8 mouse cellular contexts compared by ENCODE assay signal in the genomic region with DNA sequence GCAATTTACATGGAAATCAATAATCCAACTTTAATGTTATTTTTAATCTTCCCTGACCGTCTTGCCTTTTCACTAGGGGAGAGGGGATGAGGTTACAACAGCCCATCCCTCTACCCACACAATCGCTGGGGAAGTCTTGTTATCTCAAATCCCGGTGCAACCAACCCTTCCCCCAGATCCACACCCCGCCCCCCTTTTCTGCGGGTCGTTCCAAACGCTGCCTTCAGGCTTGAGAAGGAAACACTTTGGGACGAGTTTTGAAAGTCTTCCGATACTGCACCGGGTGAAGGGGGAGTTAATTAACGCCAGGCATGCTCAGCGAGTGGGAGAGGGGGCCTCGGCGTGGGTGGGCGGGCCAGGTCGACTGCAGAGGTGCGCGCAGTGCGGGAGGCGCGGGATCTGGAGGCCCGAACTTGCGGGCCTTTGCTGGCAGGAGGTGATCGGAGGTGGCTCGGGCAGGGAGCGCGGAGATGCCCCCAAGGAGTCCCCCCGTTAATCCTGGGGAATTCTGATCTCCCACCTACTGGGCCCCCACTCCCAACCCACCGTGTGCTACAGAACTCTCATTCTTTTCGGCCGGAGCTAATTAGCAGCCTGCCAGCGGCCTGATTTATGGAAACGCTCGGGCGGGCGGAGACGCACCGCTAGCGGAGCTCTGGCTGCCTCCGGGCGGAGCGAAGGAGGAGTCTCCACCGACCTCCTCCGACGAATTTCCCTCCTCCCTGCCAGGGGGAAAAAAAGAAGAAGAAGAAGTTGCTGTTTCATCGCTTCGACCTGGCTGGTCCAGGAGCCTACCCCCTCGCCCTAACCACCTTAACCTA. TPM values are rescaled to one million over a fixed set of nuclear protein-coding genes. Genes with fewer than 3 reads are reported as not detected.
A peak's percentile ranks its signal among the peaks of the same experiment; 100 is the strongest.
DNase-seq lines count a peak whose midpoint lies in the region; ATAC-seq and TF ChIP-seq lines count a peak whose summit lies in the region.

No protein-coding gene starts in this region.

- intact Hi-C loops in heart, adult 2 months (cut with DNase I), result loop anchor here (5.0 to 10.0 kb wide), 4 partner anchors 36 to 1357 kb away; a partner anchor contains a TSS
- intact Hi-C loops in heart, postnatal 25 days (cut with DNase I), result loop anchor here (10.0 kb wide), 1 partner anchor 517 kb away; no protein-coding TSS in a partner anchor

- 1% methylated on average over 48 of the region's 48 CpGs for WGBS in heart, adult 2 months
- under 1% methylated on average over 48 of the region's 48 CpGs for WGBS in embryonic facial prominence, embryonic 13.5 days
- under 1% methylated on average over 45 of the region's 48 CpGs for WGBS in hindbrain, embryonic 14.5 days
- WGBS in liver, adult 2 months, result 3% methylated on average over 48 of the region's 48 CpGs

- peak overlapping the region; percentile 73 for H3K4me2 ChIP-seq in embryonic facial prominence, embryonic 13.5 days
- peak overlapping the region; percentile 48 for H3K4me2 ChIP-seq in hindbrain, embryonic 14.5 days (replicated peaks)
- H3K4me2 ChIP-seq in myocyte (ENCODE audit: low read depth), result peak overlapping the region; percentile 75

- TF ChIP-seq EP300 in heart, adult 2 months (IDR thresholded peaks at IDR 0.05; ENCODE audit: insufficient read depth, low read depth, low read length), result no peak

- H3K27ac ChIP-seq in heart, adult 2 months, result no peak overlapping the region
- H3K27ac ChIP-seq in embryonic facial prominence, embryonic 13.5 days, result no peak overlapping the region
- H3K27ac ChIP-seq in hindbrain, embryonic 14.5 days, result peak overlapping the region; percentile 77
- H3K27ac ChIP-seq in liver, adult 2 months (replicated peaks; ENCODE audit: insufficient read depth, low read depth, low read length), result no peak overlapping the region

- peak overlapping the region; percentile 62 for H3ac ChIP-seq in myocyte (ENCODE audit: control insufficient read depth, insufficient read length)

- peak overlapping the region; percentile 40 for H3K9ac ChIP-seq in heart, adult 2 months (ENCODE audit: low read depth, low read length)
- H3K9ac ChIP-seq in embryonic facial prominence, embryonic 13.5 days, result peak overlapping the region; percentile 55; the same call in 1 of the 2 replicates
- peak overlapping the region; percentile 37 for H3K9ac ChIP-seq in hindbrain, embryonic 14.5 days
- peak overlapping the region; percentile 46 for H3K9ac ChIP-seq in liver, adult 2 months (ENCODE audit: low read depth, low read length)

- TF ChIP-seq CTCF in heart, adult 2 months (IDR thresholded peaks at IDR 0.05), result no peak
- TF ChIP-seq CTCF in liver, adult 2 months (IDR thresholded peaks at IDR 0.05; ENCODE audit: low read depth, low read length), result no peak

- ATAC-seq in embryonic facial prominence, embryonic 13.5 days (ENCODE audit: insufficient number of reproducible peaks, insufficient read depth, low FRiP score, low TSS enrichment, low read depth), result peak; percentile 53; the same call in 1 of the 2 replicates
- peak; percentile 44 for ATAC-seq in hindbrain, embryonic 14.5 days (ENCODE audit: low FRiP score)

- H3K79me2 ChIP-seq in heart, adult 2 months (replicated peaks; ENCODE audit: control insufficient read depth, insufficient read depth, low read length), result no peaks in the 10 kb centered on the region
- H3K79me2 ChIP-seq in liver, adult 2 months (ENCODE audit: control insufficient read depth, insufficient read depth, low read length), result no peaks in the 10 kb centered on the region; the same call in 1 of the 2 replicates
- H3K79me2 ChIP-seq in myocyte (ENCODE audit: control insufficient read depth, insufficient read depth), result no peaks in the 10 kb centered on the region

- no peaks in the 10 kb centered on the region for H3K4me1 ChIP-seq in heart, adult 2 months (ENCODE audit: control insufficient read depth, insufficient read depth, low read length)
- H3K4me1 ChIP-seq in embryonic facial prominence, embryonic 13.5 days, result peaks cover 22% of the 10 kb centered on the region
- H3K4me1 ChIP-seq in hindbrain, embryonic 14.5 days (replicated peaks; ENCODE audit: control insufficient read depth, insufficient read depth, low read length), result no peaks in the 10 kb centered on the region; the same call in 1 of the 2 replicates
- 0 out of 2 replicates have a peak, but pooled peaks cover 3% of the 10 kb centered on the region for H3K4me1 ChIP-seq in liver, adult 2 months (ENCODE audit: control insufficient read depth, insufficient read depth, low read length)

- DNase-seq in heart, adult 2 months, result peak; percentile 50 to 62
- DNase-seq in heart, postnatal 25 days (ENCODE audit: low spot score), result no peak
- peak; percentile 73 for DNase-seq in hindbrain, embryonic 14.5 days (ENCODE audit: low spot score)
- DNase-seq in liver, adult 2 months (ENCODE audit: extremely low read depth, low read depth, low spot score), result no peak
- no peak for DNase-seq in B cell, adult 2 months
- no peak for DNase-seq in left cerebral cortex, adult 9 months (ENCODE audit: low spot score in 2 of 2)

- peak overlapping the region; percentile 50 for H3K4me3 ChIP-seq in heart, adult 2 months
- peak overlapping the region; percentile 41 for H3K4me3 ChIP-seq in embryonic facial prominence, embryonic 13.5 days
- H3K4me3 ChIP-seq in hindbrain, embryonic 14.5 days (replicated peaks; ENCODE audit: low read length), result peak overlapping the region; percentile 30
- H3K4me3 ChIP-seq in liver, adult 2 months (ENCODE audit: insufficient read depth, low read depth, low read length), result peak overlapping the region; percentile 62
- peak overlapping the region; percentile 37 for H3K4me3 ChIP-seq in myocyte

- no peaks in the 10 kb centered on the region for H3K9me3 ChIP-seq in embryonic facial prominence, embryonic 13.5 days
- no peaks in the 10 kb centered on the region for H3K9me3 ChIP-seq in hindbrain, embryonic 14.5 days (ENCODE audit: control insufficient read depth, low read length)

- no peaks in the 10 kb centered on the region for H3K36me3 ChIP-seq in heart, adult 2 months (ENCODE audit: control insufficient read depth, insufficient read depth, low read length)
- no peaks in the 10 kb centered on the region for H3K36me3 ChIP-seq in embryonic facial prominence, embryonic 13.5 days
- H3K36me3 ChIP-seq in hindbrain, embryonic 14.5 days (replicated peaks; ENCODE audit: control insufficient read depth, insufficient read depth), result no peaks in the 10 kb centered on the region
- H3K36me3 ChIP-seq in liver, adult 2 months (ENCODE audit: control insufficient read depth, insufficient read depth, low read length), result no peaks in the 10 kb centered on the region
- H3K36me3 ChIP-seq in myocyte (ENCODE audit: control insufficient read depth, insufficient read depth), result no peaks in the 10 kb centered on the region

- TF ChIP-seq POLR2A in heart, adult 2 months (IDR thresholded peaks at IDR 0.05; ENCODE audit: insufficient read depth, low read depth, low read length), result no peak
- TF ChIP-seq POLR2A in liver, adult 2 months (IDR thresholded peaks at IDR 0.05; ENCODE audit: extremely low read depth, insufficient read depth, low read length), result no peak
- peak; percentile 26 for TF ChIP-seq POLR2A in myocyte (IDR thresholded peaks at IDR 0.05; ENCODE audit: insufficient read length, low read depth)

- H3K27me3 ChIP-seq in heart, adult 2 months (ENCODE audit: control insufficient read depth, insufficient read depth, low read length), result peaks cover 12% of the 10 kb centered on the region
- H3K27me3 ChIP-seq in embryonic facial prominence, embryonic 13.5 days, result peaks cover 97% of the 10 kb centered on the region
- H3K27me3 ChIP-seq in hindbrain, embryonic 14.5 days (ENCODE audit: control insufficient read depth, insufficient read depth, low read length), result peaks cover 90% of the 10 kb centered on the region
- H3K27me3 ChIP-seq in liver, adult 2 months (ENCODE audit: control insufficient read depth, insufficient read depth, low read length), result peaks cover 20% of the 10 kb centered on the region; the same call in 1 of the 2 replicates
- no peaks in the 10 kb centered on the region for H3K27me3 ChIP-seq in myocyte (ENCODE audit: control insufficient read depth, insufficient read depth, insufficient read length)

TF ChIP-seq in myocyte, 11 proteins besides CTCF, POLR2A, EP300 and RAD21:
- TF ChIP-seq CEBPB (IDR thresholded peaks at IDR 0.05; ENCODE audit: insufficient read depth, poor library complexity, severe bottlenecking), result no peak
- no peak for TF ChIP-seq MYOD1 (IDR thresholded peaks at IDR 0.05; ENCODE audit: control insufficient read depth in 1 of 3, insufficient read length in 2 of 3, low read depth in 2 of 3)
- no peak for TF ChIP-seq USF1 (IDR thresholded peaks at IDR 0.05; ENCODE audit: low read depth)
- no peak for TF ChIP-seq TCF12 (IDR thresholded peaks at IDR 0.05; ENCODE audit: insufficient read depth, poor library complexity, severe bottlenecking)
- TF ChIP-seq MAX (IDR thresholded peaks at IDR 0.05; ENCODE audit: low read depth), result no peak
- TF ChIP-seq POLR2AphosphoS2 (IDR thresholded peaks at IDR 0.05; ENCODE audit: insufficient read length, low read depth), result no peak
- TF ChIP-seq MYOG (IDR thresholded peaks at IDR 0.05; ENCODE audit: control insufficient read depth in 1 of 3, insufficient read depth in 1 of 3, insufficient read length in 2 of 3, low read depth in 2 of 3), result no peak
- TF ChIP-seq TCF3 (IDR thresholded peaks at IDR 0.05; ENCODE audit: insufficient read length, low read depth), result no peak
- no peak for TF ChIP-seq E2F4 (IDR thresholded peaks at IDR 0.05; ENCODE audit: insufficient read depth)
- TF ChIP-seq SRF (IDR thresholded peaks at IDR 0.05; ENCODE audit: control insufficient read depth, insufficient read length, low read depth), result no peak
- no peak for TF ChIP-seq REST (IDR thresholded peaks at IDR 0.05; ENCODE audit: insufficient read depth, insufficient read length)

RNA-seq across cellular contexts. Expression of a gene that starts 35.1 kb away (rescaled TPM):
- 10 to 100 TPM; 16.4 to 18.8 TPM for total RNA-seq in heart, adult 2 months (2021)
- 22.9 and 39.3 TPM in 2 replicates for polyA plus RNA-seq in heart, adult 2 months (2012; rRNA removed)
- total RNA-seq in heart, postnatal 25 days (2021), result 10 to 100 TPM; 19.9 to 25.0 TPM
- 36.0 and 42.9 TPM in 2 replicates for polyA plus RNA-seq in embryonic facial prominence, embryonic 13.5 days (2015; fragmentation: Nextera tagmentation; extraction: Ambion mirVana)
- 105 and 127 TPM in 2 replicates for polyA plus RNA-seq in hindbrain, embryonic 14.5 days (2014; fragmentation: Nextera tagmentation; extraction: Ambion mirVana)
- 14.5 and 16.1 TPM in 2 replicates for total RNA-seq in liver, adult 2 months (2014; rRNA removed)
- polyA plus RNA-seq in liver, adult 2 months (2012; rRNA removed), result 64.2 and 84.0 TPM in 2 replicates
- 7.0 TPM for polyA plus RNA-seq in myocyte (2012; fragmentation: generic; extraction: Trizol)

Comparison
In these comparisons a context has a peak if more than half of its experiments do, and no peak if none do; other contexts are left out.
1. DNase-seq: peak in heart, adult 2 months (2 of 2) and hindbrain, embryonic 14.5 days (single experiment); none in heart, postnatal 25 days (single experiment), liver, adult 2 months (single experiment), B cell, adult 2 months (0 of 2) and left cerebral cortex, adult 9 months (0 of 2).
2. Peak in every context shown above with its lines, with median percentiles within 50 percentile points of each other: H3K4me3 ChIP-seq, H3K9ac ChIP-seq and H3K4me2 ChIP-seq.